Mouse (Mus musculus) stomach, postnatal 0 days (tissue): ENCODE measurements around the gene Serpina3i.

Source experiments
- CTCF ChIP-seq: IDR thresholded peaks from 2 replicates; pipeline ENCODE4 v1.5.1; 2016; ENCODE audit warnings: antibody characterized with exemption, low read depth, mild to moderate bottlenecking, moderate library complexity
- EP300 ChIP-seq: optimal IDR thresholded peaks from 2 replicates; pipeline ENCODE3; 2016; ENCODE audit warnings: antibody characterized with exemption

DNA sequence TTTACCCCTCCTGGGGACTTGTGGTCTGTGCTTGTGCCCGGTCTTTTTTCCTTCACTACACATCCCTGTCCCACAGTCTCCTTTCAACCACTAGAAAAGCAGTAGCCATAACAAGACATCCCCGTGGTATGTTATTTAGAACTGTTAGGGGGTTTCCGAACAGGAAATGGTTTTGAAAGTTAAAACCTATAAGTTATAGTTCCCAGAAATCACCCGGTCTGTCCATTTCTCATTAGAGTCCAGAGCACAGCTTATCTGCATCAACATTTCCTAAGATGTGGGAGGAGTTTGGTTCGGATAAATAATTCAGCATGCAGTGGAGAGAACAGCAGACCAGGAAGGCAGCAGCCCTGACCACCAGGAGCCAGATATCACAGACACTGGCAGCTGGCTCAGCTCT is 27.0 kb upstream of the Serpina3i start, which contains the start of gene Serpina3g:
- TF ChIP-seq CTCF (no peak), EP300 (no peak)
